Mouse (Mus musculus) lung, postnatal 0 days (tissue): ENCODE data around the gene Gm10912. TPM values are rescaled to one million over a fixed set of nuclear protein-coding genes. Genes with fewer than 3 reads are reported as not detected.
A peak's percentile ranks its signal among the peaks of the same experiment; 100 is the strongest.

Source experiments
- ATAC-seq: fragments of 200-750 bp; cut with Nextera tagmentation; 2 replicates; pipeline ENCODE4 v1.8.0; 2017; ENCODE audit warnings: moderate library complexity
- DNase-seq: peaks from one replicate; pipeline ENCODE4 v3.0.0-alpha.2; 2016; ENCODE audit warnings: low spot score
- H3K27ac ChIP-seq: fragments of 300-500 bp; sonication (generic); 2 replicates; pipeline ENCODE4 v1.5.1; 2014; ENCODE audit warnings: antibody characterized with exemption, mild to moderate bottlenecking, low read length, mixed read lengths
- H3K27me3 ChIP-seq: fragments of 300-500 bp; sonication (generic); replicated peaks from 2 replicates; pipeline ENCODE4 v1.6.1; 2014; ENCODE audit warnings: low read length, mixed read lengths; ENCODE audit not compliant: insufficient read depth
- H3K36me3 ChIP-seq: fragments of 300-500 bp; sonication (generic); 2 replicates; pipeline ENCODE4 v1.6.1; 2014; ENCODE audit warnings: low read length, mixed read lengths; ENCODE audit not compliant: insufficient read depth
- H3K4me1 ChIP-seq: fragments of 300-500 bp; sonication (generic); 2 replicates; pipeline ENCODE4 v1.6.1; 2014; ENCODE audit warnings: antibody characterized with exemption, low read depth, low read length, mixed read lengths; ENCODE audit not compliant: insufficient read depth
- H3K4me2 ChIP-seq: fragments of 300-500 bp; sonication (generic); replicated peaks from 2 replicates; pipeline ENCODE4 v1.6.1; 2014; ENCODE audit warnings: low read depth, mild to moderate bottlenecking, low read length, moderate library complexity, mixed read lengths
- H3K4me3 ChIP-seq: fragments of 300-500 bp; sonication (generic); 2 replicates; pipeline ENCODE4 v1.5.1; 2014; ENCODE audit warnings: low read depth, low read length
- H3K9ac ChIP-seq: fragments of 300-500 bp; sonication (generic); replicated peaks from 2 replicates; pipeline ENCODE4 v1.6.1; 2014; ENCODE audit warnings: low read depth, mild to moderate bottlenecking
- H3K9me3 ChIP-seq: fragments of 300-500 bp; sonication (generic); 2 replicates; pipeline ENCODE4 v1.6.1; 2016; ENCODE audit warnings: low read length, mixed read lengths
- CTCF ChIP-seq: IDR thresholded peaks from 2 replicates; pipeline ENCODE4 v1.5.1; 2016; ENCODE audit warnings: antibody characterized with exemption, mild to moderate bottlenecking
- EP300 ChIP-seq: IDR thresholded peaks from 2 replicates; pipeline ENCODE4 v1.6.1; 2016; ENCODE audit warnings: antibody characterized with exemption, mild to moderate bottlenecking, control low read depth
- WGBS: fragments of 180-500 bp; shearing (Covaris S2); extraction: QIAGEN DNeasy Blood & Tissue Kit; methylation state at CpG from one replicate; pipeline ENCODE4 v1.1.7; 2014; 5-methylcytosine and 5-hydroxymethylcytosine counted together
- polyA plus RNA-seq: library from polyadenylated mRNA; unstranded; fragments of >200 nt; fragmentation: Nextera tagmentation; extraction: Ambion mirVana; gene quantifications from 2 replicates; pipeline ENCODE4 v1.2.1, GENCODE M21; 2015

Gene Gm10912
- polyA plus RNA-seq, 1 experiment from 2014 or later, result not detected

DNA sequence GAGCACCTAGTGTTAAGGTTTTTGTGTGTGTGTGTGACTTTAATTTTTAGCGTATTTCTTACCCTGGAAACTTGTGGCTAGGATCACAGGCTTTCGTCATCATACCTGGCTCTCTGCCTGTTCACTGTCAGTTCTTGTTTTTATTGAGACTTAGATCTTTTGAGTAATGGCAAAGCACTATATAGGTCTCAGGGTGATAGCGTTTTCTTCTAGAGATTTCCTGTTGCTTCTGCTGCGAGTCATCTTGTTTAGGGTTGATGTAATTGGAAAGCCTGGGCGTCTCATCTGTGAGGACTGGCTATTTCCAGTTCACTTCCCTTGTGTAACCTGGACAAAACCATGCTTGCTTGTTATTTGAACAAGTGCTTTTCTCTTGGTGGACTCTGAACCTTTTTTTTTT, 24.0 kb upstream of the Gm10912 start:
- Histone ChIP-seq H3K4me3 (no peak overlapping the region), H3K4me2 (no peak overlapping the region), H3K9me3 (no peaks in the 10 kb centered on the region), H3K4me1 (no peaks in the 10 kb centered on the region), H3K9ac (no peak overlapping the region), H3K36me3 (peaks cover 5% of the 10 kb centered on the region; the same call in 1 of the 2 replicates), H3K27me3 (no peaks in the 10 kb centered on the region), H3K27ac (no peak overlapping the region)
- ATAC-seq (no peak), DNase-seq (peak; percentile 65)
- WGBS, result 51% methylated on average over 5 of the region's 5 CpGs
- no peak for TF ChIP-seq CTCF
- no peak for TF ChIP-seq EP300

DNA sequence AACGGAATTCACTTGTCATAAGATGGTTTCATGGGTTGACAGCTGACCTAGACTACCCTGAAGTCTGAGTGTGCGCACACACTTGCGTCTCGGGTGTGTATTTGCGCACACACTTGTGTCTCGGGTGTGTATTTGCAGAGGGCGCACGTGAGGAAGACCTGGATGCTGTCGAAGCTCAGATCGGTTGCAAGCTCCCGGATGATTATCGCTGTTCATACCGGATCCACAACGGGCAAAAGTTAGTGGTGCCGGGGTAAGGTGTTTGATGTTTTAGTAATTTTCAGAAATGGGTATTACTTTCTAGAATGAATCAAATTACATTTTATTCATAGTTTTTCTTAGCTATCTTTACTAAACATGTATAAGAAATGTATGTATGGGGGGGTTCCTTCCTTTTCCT, 22.9 kb upstream of the Gm10912 start:
- Histone ChIP-seq H3K27me3 (no peaks in the 10 kb centered on the region), H3K4me3 (no peak overlapping the region), H3K9me3 (no peaks in the 10 kb centered on the region), H3K4me2 (no peak overlapping the region), H3K27ac (no peak overlapping the region), H3K4me1 (no peaks in the 10 kb centered on the region), H3K9ac (no peak overlapping the region), H3K36me3 (peaks cover 5% of the 10 kb centered on the region; the same call in 1 of the 2 replicates)
- TF ChIP-seq EP300 (no peak), CTCF (no peak)
- WGBS, result 79% methylated on average over 15 of the region's 15 CpGs
- ATAC-seq, result no peak
- no peak for DNase-seq

DNA sequence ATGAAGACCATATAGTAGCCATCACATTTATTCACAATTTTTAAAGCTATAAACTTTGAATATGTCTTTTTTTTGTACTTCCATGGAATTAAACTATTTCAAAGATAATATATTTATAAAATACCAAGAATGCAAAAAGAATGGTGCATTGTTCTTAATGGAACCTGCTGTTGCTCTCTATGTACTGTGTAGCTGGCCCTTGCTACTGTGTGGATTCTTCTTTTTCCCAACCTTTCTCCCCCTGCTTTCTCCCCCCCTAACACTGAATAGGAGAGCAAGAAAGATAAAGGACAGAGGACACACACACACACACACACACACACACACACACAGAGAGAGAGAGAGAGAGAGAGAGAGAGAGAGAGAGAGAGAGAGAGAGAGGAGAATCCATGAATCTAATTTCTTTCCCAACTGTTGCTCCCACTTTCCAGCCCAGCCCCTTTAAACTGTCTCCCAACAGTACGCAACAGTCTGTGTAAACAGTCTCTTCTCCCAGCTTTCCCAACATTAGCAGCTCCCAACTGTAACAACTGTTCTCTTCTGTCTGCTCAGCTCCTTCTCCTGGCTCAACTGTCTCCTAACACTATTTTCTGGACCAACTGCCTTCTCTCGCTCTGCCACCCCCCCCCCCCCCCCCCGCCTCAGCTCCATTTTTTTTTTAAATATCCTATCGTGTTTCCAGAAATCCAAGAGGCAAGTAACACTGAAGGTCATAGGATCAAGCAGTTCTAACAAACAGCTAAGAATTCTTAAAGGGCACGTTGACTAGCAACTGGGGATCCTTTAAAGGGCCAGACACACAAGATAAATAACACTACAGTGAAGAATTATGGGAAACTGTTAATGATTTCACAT, 21.8 kb upstream of the Gm10912 start:
- DNase-seq (peak; percentile 94), ATAC-seq (peak; percentile 97)
- 35% methylated on average over 5 of the region's 5 CpGs for WGBS
- Histone ChIP-seq H3K4me3 (no peak overlapping the region), H3K4me1 (no peaks in the 10 kb centered on the region), H3K36me3 (peaks cover 9% of the 10 kb centered on the region; the same call in 1 of the 2 replicates), H3K4me2 (no peak overlapping the region), H3K27me3 (no peaks in the 10 kb centered on the region), H3K27ac (no peak overlapping the region), H3K9me3 (no peaks in the 10 kb centered on the region), H3K9ac (no peak overlapping the region)
- no peak for TF ChIP-seq CTCF
- no peak for TF ChIP-seq EP300

DNA sequence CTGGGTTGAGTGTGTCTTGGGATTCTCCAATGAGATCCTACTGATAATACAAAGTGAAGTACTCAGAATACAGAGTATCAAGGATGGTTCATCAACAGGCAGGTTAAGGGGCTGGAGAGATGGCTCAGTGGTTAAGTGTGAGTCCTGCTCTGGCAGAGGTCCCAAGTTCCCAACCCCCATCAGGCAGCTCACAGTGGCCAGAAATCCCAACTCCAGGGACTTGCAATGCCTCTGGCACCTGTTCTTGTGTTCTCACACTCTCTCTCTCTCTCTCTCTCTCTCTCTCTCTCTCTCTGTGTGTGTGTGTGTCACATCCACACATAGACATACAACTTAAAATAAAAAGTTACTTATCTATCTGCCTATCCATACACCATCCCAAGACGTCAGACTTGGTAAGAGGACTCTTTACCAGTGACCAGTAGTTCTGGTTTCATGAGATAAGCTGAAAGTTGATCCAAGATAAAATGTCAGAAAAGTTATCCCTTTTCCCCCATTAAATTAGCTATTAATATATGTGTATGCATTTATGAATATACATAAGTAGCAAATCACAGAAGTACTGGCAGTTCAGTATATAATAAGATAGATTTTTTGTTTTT, 21.0 kb upstream of the Gm10912 start:
- TF ChIP-seq EP300 (no peak), CTCF (no peak)
- DNase-seq (no peak), ATAC-seq (peak; percentile 22; the same call in 1 of the 2 replicates)

DNA sequence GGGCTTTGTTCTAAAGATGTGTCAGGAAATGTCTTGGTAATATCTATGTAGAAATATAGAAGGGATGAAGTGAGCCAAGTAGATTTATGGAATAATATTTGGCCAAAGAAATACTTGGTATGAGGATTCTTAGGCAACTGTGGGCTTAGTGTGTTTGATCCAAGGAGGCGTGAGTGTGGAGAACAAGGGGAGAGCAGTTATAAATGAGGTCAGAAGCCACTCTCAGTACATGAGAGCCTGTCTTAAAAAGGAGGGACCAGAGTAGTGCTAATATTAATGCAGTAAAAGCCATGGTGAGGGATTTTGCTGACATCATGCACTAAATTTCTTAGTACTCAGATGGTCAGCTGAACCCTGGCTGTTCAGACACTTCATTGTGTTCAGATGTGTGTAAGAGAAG, 7.2 kb upstream of the Gm10912 start:
- peak; percentile 59 for ATAC-seq
- peaks cover 38% of the 10 kb centered on the region; the same call in 1 of the 2 replicates for H3K36me3 ChIP-seq

More for the DNA sequence above, 21.0 kb upstream of the Gm10912 start:
- no peak overlapping the region for H3K27ac ChIP-seq
- no peak overlapping the region for H3K4me2 ChIP-seq
- no peak overlapping the region for H3K4me3 ChIP-seq
- H3K9ac ChIP-seq, result no peak overlapping the region
- H3K27me3 ChIP-seq, result no peaks in the 10 kb centered on the region
- H3K4me1 ChIP-seq, result no peaks in the 10 kb centered on the region
- H3K9me3 ChIP-seq, result no peaks in the 10 kb centered on the region
- 49% methylated on average over 1 of the region's 1 CpGs for WGBS
- peaks cover 9% of the 10 kb centered on the region; the same call in 1 of the 2 replicates for H3K36me3 ChIP-seq

DNA sequence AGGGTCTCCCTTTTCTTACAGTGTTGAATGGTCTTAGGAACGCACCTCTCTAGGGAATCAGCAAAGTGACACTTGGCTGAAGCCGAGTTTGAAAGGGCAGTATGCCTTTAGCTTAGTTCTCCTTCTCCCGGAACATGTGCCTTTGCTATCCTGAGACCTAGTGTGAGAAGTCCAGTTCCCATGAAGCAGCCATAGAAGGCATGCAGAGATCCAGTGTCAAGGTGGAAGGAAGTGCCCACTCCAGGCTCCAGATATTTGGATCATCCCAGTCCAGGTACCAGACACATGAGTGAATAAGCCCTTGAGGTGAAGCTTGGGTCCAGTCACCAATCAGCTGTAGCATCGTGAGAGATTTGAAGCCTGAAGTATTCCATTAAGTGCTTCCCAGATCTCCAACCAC, 6.7 kb upstream of the Gm10912 start:
- DNase-seq (no peak), ATAC-seq (no peak)
- TF ChIP-seq CTCF (no peak), EP300 (no peak)
- Histone ChIP-seq H3K4me2 (no peak overlapping the region), H3K4me1 (no peaks in the 10 kb centered on the region), H3K9me3 (no peaks in the 10 kb centered on the region), H3K4me3 (no peak overlapping the region), H3K36me3 (peaks cover 35% of the 10 kb centered on the region; the same call in 1 of the 2 replicates), H3K9ac (no peak overlapping the region), H3K27me3 (no peaks in the 10 kb centered on the region), H3K27ac (no peak overlapping the region)
- WGBS, result 82% methylated on average over 4 of the region's 4 CpGs

More for the DNA sequence above, 7.2 kb upstream of the Gm10912 start:
- Histone ChIP-seq H3K9ac (no peak overlapping the region), H3K27ac (no peak overlapping the region), H3K9me3 (no peaks in the 10 kb centered on the region), H3K4me1 (no peaks in the 10 kb centered on the region), H3K27me3 (no peaks in the 10 kb centered on the region), H3K4me3 (no peak overlapping the region), H3K4me2 (no peak overlapping the region)
- TF ChIP-seq CTCF (no peak), EP300 (no peak)
- peak; percentile 60 for DNase-seq
- 61% methylated on average over 1 of the region's 1 CpGs for WGBS
